Mouse (Mus musculus) spleen, postnatal 10 days (tissue): Measurements from ENCODE around the gene Zfp866.
A peak's percentile ranks its signal among the peaks of the same experiment; 100 is the strongest.

Source experiments
- DNase-seq, 2 experiments: peaks; one replicate each; pipeline ENCODE4 v3.0.0; 2021 to 2022; ENCODE audit warnings: low spot score in 2 of 2

Gene Zfp866

DNA sequence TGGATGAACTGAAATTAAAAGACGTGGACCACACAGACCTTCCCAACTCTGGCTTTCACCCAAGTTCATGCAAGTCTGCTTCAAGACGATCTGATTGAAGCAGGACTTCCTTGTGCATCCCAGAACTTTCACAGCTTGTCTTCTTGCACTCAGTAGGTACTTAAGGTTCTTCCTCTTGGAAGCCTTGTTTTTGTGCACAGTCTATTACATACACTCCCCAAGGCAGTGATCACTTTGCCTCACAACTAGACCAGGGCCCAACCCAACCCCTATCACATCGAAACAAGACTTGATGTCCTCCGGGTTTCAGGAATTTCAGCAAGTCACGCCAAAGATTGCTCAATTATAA, 73.8 kb downstream of the Zfp866 start:
- DNase-seq = no peak

DNA sequence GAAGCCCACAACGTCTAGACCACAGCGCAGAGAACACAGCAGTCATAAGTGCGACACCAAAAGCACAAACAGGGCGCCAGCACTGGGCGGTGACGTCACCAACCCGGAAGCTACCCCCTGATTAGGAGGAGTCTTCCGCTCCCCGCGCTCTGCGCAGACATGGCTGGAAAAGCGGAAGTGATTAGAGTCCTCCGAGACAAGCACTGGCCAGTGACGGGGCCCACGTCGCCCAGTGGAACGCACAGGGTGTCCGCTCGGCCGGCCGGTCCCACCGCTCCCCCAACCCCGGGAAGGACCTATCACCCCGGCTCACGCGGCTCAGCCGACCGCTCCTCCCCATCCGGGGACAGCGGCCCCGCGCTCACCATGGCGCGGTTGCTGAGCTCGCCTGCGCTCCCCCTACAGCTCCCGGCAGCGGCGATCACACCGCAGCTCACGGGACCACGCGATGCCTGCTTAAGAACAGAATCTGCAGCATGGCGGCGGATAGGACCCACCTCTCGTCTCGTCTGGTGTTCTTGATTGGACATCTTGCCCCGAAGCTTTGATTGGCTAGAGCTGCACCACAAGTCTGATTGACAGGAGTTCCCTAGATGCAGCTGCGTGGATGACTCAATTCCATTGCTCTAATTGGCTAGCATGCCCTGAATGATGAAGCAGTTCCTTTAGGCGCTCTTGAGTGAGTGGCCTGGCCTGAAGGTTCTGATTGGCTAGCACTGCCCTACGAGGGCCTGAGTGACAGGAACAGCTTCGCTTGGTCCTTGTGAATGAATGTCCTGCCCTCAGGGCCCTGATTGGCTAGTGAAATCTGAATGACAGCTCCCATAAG, 74.4 kb downstream of the Zfp866 start:
- DNase-seq = peak; percentile 87 to 95

DNA sequence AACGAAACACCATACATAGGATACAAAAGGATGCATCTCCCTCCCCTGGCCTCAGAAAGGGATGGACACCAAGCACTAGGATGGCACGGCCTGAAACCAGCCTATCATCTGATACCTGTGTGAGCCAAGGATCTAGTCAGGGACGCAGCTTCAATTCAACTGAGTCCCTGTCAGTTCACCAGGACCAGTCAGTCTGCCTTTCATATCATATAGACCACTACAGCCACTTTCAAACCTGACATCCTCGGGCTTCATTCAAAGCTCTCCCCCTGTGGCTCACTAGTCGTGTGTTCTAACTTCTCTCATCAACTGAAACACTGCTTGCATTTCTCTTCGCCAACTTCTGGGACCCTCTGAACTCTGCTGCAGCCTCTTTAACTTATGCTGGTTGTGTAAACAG, 75.6 kb downstream of the Zfp866 start:
- no peak for DNase-seq

DNA sequence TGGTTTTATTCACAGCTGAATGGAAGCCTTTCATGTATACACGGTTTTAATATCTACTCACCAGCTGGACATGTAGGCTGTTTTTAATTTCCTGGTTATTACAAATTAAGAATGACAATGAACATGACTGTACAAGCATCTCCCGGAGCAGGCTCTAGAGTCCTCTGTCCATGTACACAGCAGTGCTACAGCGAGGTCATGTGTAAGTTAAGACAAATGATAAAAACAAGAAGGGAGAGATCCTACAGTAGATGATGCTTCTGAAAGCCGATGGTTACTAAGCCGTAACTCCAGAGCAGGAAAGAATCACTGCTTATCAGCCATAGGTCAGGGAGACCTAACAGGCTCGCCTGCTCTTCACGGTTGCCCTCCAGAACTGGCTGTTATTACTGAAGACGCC, 77.5 kb downstream of the Zfp866 start:
- no peak for DNase-seq
